Mouse (Mus musculus): ENCODE data around the gene Olfr330. TPM values are rescaled to one million over a fixed set of nuclear protein-coding genes. Genes with fewer than 3 reads are reported as not detected.
A peak's percentile ranks its signal among the peaks of the same experiment; 100 is the strongest.

Gene Olfr330
- total and polyA plus RNA-seq, 2 experiments from 2014 or later, result not detected

DNA sequence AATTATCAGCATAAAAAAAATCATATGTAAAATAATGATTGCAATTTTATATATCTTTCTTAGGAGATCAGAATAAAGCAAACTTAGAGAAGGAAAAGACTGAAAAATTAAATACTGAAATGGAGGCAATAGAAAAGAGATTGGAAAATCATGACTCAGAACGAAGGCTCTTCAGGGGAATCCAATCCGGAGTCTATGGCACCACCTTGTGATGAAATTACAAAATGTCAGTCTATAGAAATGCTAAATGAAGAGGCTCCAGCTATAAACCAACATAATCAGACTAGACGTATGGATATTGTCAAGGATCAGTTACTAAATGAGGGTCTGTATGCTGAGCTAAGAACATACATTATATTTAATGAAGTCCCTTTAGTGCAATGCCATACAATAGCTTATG is 35.3 kb downstream of the Olfr330 start:
- H3K9ac ChIP-seq (replicated peaks; ENCODE audit: low read length), result no peak overlapping the region
- DNase-seq (ENCODE audit: low spot score) (peak; percentile 69), ATAC-seq (no peak)
- no peaks in the 10 kb centered on the region for H3K27me3 ChIP-seq (ENCODE audit: insufficient read depth, low read length)
- WGBS, result 37% methylated on average over 3 of the region's 3 CpGs
- no peaks in the 10 kb centered on the region; the same call in 1 of the 2 replicates for H3K9me3 ChIP-seq (ENCODE audit: low read length)
- no peaks in the 10 kb centered on the region for H3K36me3 ChIP-seq (ENCODE audit: insufficient read depth, low read length)
- H3K4me2 ChIP-seq (ENCODE audit: low read depth, low read length), result no peak overlapping the region
- H3K27ac ChIP-seq, result no peak overlapping the region
- no peak overlapping the region for H3K4me3 ChIP-seq (ENCODE audit: low read length)
- peak; percentile 60 for TF ChIP-seq CTCF (IDR thresholded peaks at IDR 0.05; ENCODE audit: low read depth)
- no peaks in the 10 kb centered on the region for H3K4me1 ChIP-seq (ENCODE audit: insufficient read depth, low read length)

DNA sequence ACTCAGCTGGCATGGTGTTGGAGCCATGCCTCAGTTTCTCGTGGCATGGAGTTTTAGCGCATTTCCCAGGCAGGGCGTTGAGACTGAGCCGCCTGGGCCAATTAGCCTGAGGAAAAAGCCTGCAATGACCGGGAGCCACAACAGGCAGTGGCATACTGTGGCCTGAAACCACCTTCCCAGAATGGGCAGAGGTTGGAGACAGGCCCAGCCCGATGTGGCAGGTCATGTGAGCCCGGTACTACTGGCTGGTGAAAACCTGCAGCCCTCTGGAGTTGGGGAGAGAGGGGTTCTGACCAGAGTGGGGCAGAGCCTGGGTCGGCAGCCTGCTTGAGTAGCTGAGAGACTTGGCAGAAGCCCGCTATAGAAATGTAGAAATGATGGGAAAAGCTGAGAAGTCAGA is 35.9 kb downstream of the Olfr330 start:
- ATAC-seq (no peak), DNase-seq (ENCODE audit: low spot score) (no peak)
- H3K4me3 ChIP-seq (ENCODE audit: low read length), result no peak overlapping the region
- H3K36me3 ChIP-seq (ENCODE audit: insufficient read depth, low read length), result no peaks in the 10 kb centered on the region
- TF ChIP-seq CTCF (IDR thresholded peaks at IDR 0.05; ENCODE audit: low read depth), result no peak
- no peak overlapping the region for H3K27ac ChIP-seq
- WGBS, result 78% methylated on average over 9 of the region's 9 CpGs
- H3K27me3 ChIP-seq (ENCODE audit: insufficient read depth, low read length), result no peaks in the 10 kb centered on the region
- H3K9ac ChIP-seq (replicated peaks; ENCODE audit: low read length), result no peak overlapping the region
- H3K4me2 ChIP-seq (ENCODE audit: low read depth, low read length), result no peak overlapping the region
- no peaks in the 10 kb centered on the region for H3K4me1 ChIP-seq (ENCODE audit: insufficient read depth, low read length)
- no peaks in the 10 kb centered on the region; the same call in 1 of the 2 replicates for H3K9me3 ChIP-seq (ENCODE audit: low read length)

GRCm38 (mm10) chr11:58492455-58492854 is 42.2 kb downstream of the Olfr330 start, which contains the start of gene Olfr332:
Gene Olfr332, minus strand, starts transcription at chr11:58492555.
- H3K4me3 ChIP-seq (ENCODE audit: low read length), result no peak within 1 kb of the TSS
- no peak within 1 kb of the TSS for H3K4me2 ChIP-seq (ENCODE audit: low read depth, low read length)
- ATAC-seq, result no peak
- H3K36me3 ChIP-seq (ENCODE audit: insufficient read depth, low read length), result no peaks in the 10 kb centered on the region
- H3K9me3 ChIP-seq (ENCODE audit: low read length), result no peaks in the 10 kb centered on the region; the same call in 1 of the 2 replicates
- 54% methylated on average over 2 of the region's 2 CpGs for WGBS
- no peaks in the 10 kb centered on the region for H3K27me3 ChIP-seq (ENCODE audit: insufficient read depth, low read length)
- no peak for TF ChIP-seq CTCF (IDR thresholded peaks at IDR 0.05; ENCODE audit: low read depth)
- H3K27ac ChIP-seq, result no peak within 1 kb of the TSS
- no peaks in the 10 kb centered on the region for H3K4me1 ChIP-seq (ENCODE audit: insufficient read depth, low read length)
- no peak for DNase-seq (ENCODE audit: low spot score)
- no peak within 1 kb of the TSS for H3K9ac ChIP-seq (replicated peaks; ENCODE audit: low read length)

Other genes with a start within 250 kb of the Olfr330 start
- gene Zfp692, start 227.8 kb downstream of the Olfr330 start, total RNA-seq (2014; rRNA removed), result 23.9 and 27.8 TPM in 2 replicates
- gene Zfp692, start 227.8 kb downstream of the Olfr330 start, polyA plus RNA-seq (2015; fragmentation: Nextera tagmentation; extraction: Ambion mirVana), result 19.7 and 21.9 TPM in 2 replicates
- gene Zfp672, start 204.5 kb downstream of the Olfr330 start, total RNA-seq (2014; rRNA removed), result 36.3 and 42.9 TPM in 2 replicates
- gene Zfp672, start 204.5 kb downstream of the Olfr330 start, polyA plus RNA-seq (2015; fragmentation: Nextera tagmentation; extraction: Ambion mirVana), result 43.8 TPM in 2 replicates
- 51.8 and 55.4 TPM in 2 replicates for gene Sh3bp5l, start 204.1 kb downstream of the Olfr330 start, total RNA-seq (2014; rRNA removed)
- 39.7 and 40.3 TPM in 2 replicates for gene Sh3bp5l, start 204.1 kb downstream of the Olfr330 start, polyA plus RNA-seq (2015; fragmentation: Nextera tagmentation; extraction: Ambion mirVana)
- gene Lypd8, start 155.8 kb downstream of the Olfr330 start, total RNA-seq (2014; rRNA removed), result not detected in 2 replicates
- gene Lypd8, start 155.8 kb downstream of the Olfr330 start, polyA plus RNA-seq (2015; fragmentation: Nextera tagmentation; extraction: Ambion mirVana), result not detected in 2 replicates
- gene 1810065E05Rik, start 113.7 kb downstream of the Olfr330 start, total RNA-seq (2014; rRNA removed), result not detected in 2 replicates
- gene 1810065E05Rik, start 113.7 kb downstream of the Olfr330 start, polyA plus RNA-seq (2015; fragmentation: Nextera tagmentation; extraction: Ambion mirVana), result not detected in 2 replicates
- gene Gm12253, start 102.3 kb downstream of the Olfr330 start, total RNA-seq (2014; rRNA removed), result not detected in 2 replicates
- gene Gm12253, start 102.3 kb downstream of the Olfr330 start, polyA plus RNA-seq (2015; fragmentation: Nextera tagmentation; extraction: Ambion mirVana), result not detected in 2 replicates
- gene Lypd9, start 81.9 kb downstream of the Olfr330 start, total RNA-seq (2014; rRNA removed), result not detected in 2 replicates
- gene Lypd9, start 81.9 kb downstream of the Olfr330 start, polyA plus RNA-seq (2015; fragmentation: Nextera tagmentation; extraction: Ambion mirVana), result not detected in 2 replicates
- not detected in 2 replicates for gene Olfr30, start 72.6 kb downstream of the Olfr330 start, total RNA-seq (2014; rRNA removed)
- gene Olfr30, start 72.6 kb downstream of the Olfr330 start, polyA plus RNA-seq (2015; fragmentation: Nextera tagmentation; extraction: Ambion mirVana), result not detected in 2 replicates
- not detected in 2 replicates for gene Olfr332, start 42.3 kb downstream of the Olfr330 start, total RNA-seq (2014; rRNA removed)
- not detected in 2 replicates for gene Olfr332, start 42.3 kb downstream of the Olfr330 start, polyA plus RNA-seq (2015; fragmentation: Nextera tagmentation; extraction: Ambion mirVana)
- gene Olfr331, start 32.3 kb downstream of the Olfr330 start, total RNA-seq (2014; rRNA removed), result not detected in 2 replicates
- not detected in 2 replicates for gene Olfr331, start 32.3 kb downstream of the Olfr330 start, polyA plus RNA-seq (2015; fragmentation: Nextera tagmentation; extraction: Ambion mirVana)
- gene Olfr329-ps, start 11.6 kb upstream of the Olfr330 start, total RNA-seq (2014; rRNA removed), result not detected in 2 replicates
- 0.11 TPM in 1 of 2 replicates, not detected in the other for gene Olfr329-ps, start 11.6 kb upstream of the Olfr330 start, polyA plus RNA-seq (2015; fragmentation: Nextera tagmentation; extraction: Ambion mirVana)
- gene Olfr328, start 20.8 kb upstream of the Olfr330 start, total RNA-seq (2014; rRNA removed), result not detected in 2 replicates
- not detected in 2 replicates for gene Olfr328, start 20.8 kb upstream of the Olfr330 start, polyA plus RNA-seq (2015; fragmentation: Nextera tagmentation; extraction: Ambion mirVana)
- gene Olfr224, start 35.7 kb upstream of the Olfr330 start, total RNA-seq (2014; rRNA removed), result not detected in 2 replicates
- 0.08 TPM in 1 of 2 replicates, not detected in the other for gene Olfr224, start 35.7 kb upstream of the Olfr330 start, polyA plus RNA-seq (2015; fragmentation: Nextera tagmentation; extraction: Ambion mirVana)
- gene Olfr325, start 42.9 kb upstream of the Olfr330 start, total RNA-seq (2014; rRNA removed), result not detected in 2 replicates
- not detected in 2 replicates for gene Olfr325, start 42.9 kb upstream of the Olfr330 start, polyA plus RNA-seq (2015; fragmentation: Nextera tagmentation; extraction: Ambion mirVana)
- gene Olfr324, start 60.3 kb upstream of the Olfr330 start, total RNA-seq (2014; rRNA removed), result 0.26 and 0.54 TPM in 2 replicates
- 0.05 and 0.13 TPM in 2 replicates for gene Olfr324, start 60.3 kb upstream of the Olfr330 start, polyA plus RNA-seq (2015; fragmentation: Nextera tagmentation; extraction: Ambion mirVana)
- not detected in 2 replicates for gene 2210407C18Rik, start 81.2 kb upstream of the Olfr330 start, total RNA-seq (2014; rRNA removed)
- gene 2210407C18Rik, start 81.2 kb upstream of the Olfr330 start, polyA plus RNA-seq (2015; fragmentation: Nextera tagmentation; extraction: Ambion mirVana), result not detected in 2 replicates
- not detected in 2 replicates for gene Olfr323, start 95.7 kb upstream of the Olfr330 start, total RNA-seq (2014; rRNA removed)
- gene Olfr323, start 95.7 kb upstream of the Olfr330 start, polyA plus RNA-seq (2015; fragmentation: Nextera tagmentation; extraction: Ambion mirVana), result not detected in 2 replicates
- gene Trim58, start 105.6 kb upstream of the Olfr330 start, total RNA-seq (2014; rRNA removed), result 0.10 TPM in 1 of 2 replicates, not detected in the other
- gene Trim58, start 105.6 kb upstream of the Olfr330 start, polyA plus RNA-seq (2015; fragmentation: Nextera tagmentation; extraction: Ambion mirVana), result 0.10 and 0.31 TPM in 2 replicates
- gene Olfr322, start 123.9 kb upstream of the Olfr330 start, total RNA-seq (2014; rRNA removed), result 0.07 and 0.16 TPM in 2 replicates
- gene Olfr322, start 123.9 kb upstream of the Olfr330 start, polyA plus RNA-seq (2015; fragmentation: Nextera tagmentation; extraction: Ambion mirVana), result not detected in 2 replicates
- gene Olfr320, start 146.3 kb upstream of the Olfr330 start, total RNA-seq (2014; rRNA removed), result not detected in 2 replicates
- not detected in 2 replicates for gene Olfr320, start 146.3 kb upstream of the Olfr330 start, polyA plus RNA-seq (2015; fragmentation: Nextera tagmentation; extraction: Ambion mirVana)
- not detected in 2 replicates for gene Olfr319, start 164.3 kb upstream of the Olfr330 start, total RNA-seq (2014; rRNA removed)
- not detected in 2 replicates for gene Olfr319, start 164.3 kb upstream of the Olfr330 start, polyA plus RNA-seq (2015; fragmentation: Nextera tagmentation; extraction: Ambion mirVana)
- gene Olfr318, start 189.2 kb upstream of the Olfr330 start, total RNA-seq (2014; rRNA removed), result not detected in 2 replicates
- gene Olfr318, start 189.2 kb upstream of the Olfr330 start, polyA plus RNA-seq (2015; fragmentation: Nextera tagmentation; extraction: Ambion mirVana), result not detected in 2 replicates
- gene Olfr317, start 204.4 kb upstream of the Olfr330 start, total RNA-seq (2014; rRNA removed), result 1.7 and 2.3 TPM in 2 replicates
- gene Olfr317, start 204.4 kb upstream of the Olfr330 start, polyA plus RNA-seq (2015; fragmentation: Nextera tagmentation; extraction: Ambion mirVana), result 0.08 and 0.18 TPM in 2 replicates
- not detected in 2 replicates for gene Olfr316, start 217.9 kb upstream of the Olfr330 start, total RNA-seq (2014; rRNA removed)
- gene Olfr316, start 217.9 kb upstream of the Olfr330 start, polyA plus RNA-seq (2015; fragmentation: Nextera tagmentation; extraction: Ambion mirVana), result not detected in 2 replicates
- gene Olfr315, start 238.4 kb upstream of the Olfr330 start, total RNA-seq (2014; rRNA removed), result not detected in 2 replicates
- gene Olfr315, start 238.4 kb upstream of the Olfr330 start, polyA plus RNA-seq (2015; fragmentation: Nextera tagmentation; extraction: Ambion mirVana), result not detected in 2 replicates
- gene Olfr314, start 248.1 kb upstream of the Olfr330 start, total RNA-seq (2014; rRNA removed), result not detected in 2 replicates
- not detected in 2 replicates for gene Olfr314, start 248.1 kb upstream of the Olfr330 start, polyA plus RNA-seq (2015; fragmentation: Nextera tagmentation; extraction: Ambion mirVana)

Measured in hindbrain, postnatal 0 days (tissue).